10 mouse cellular contexts compared by ENCODE assay signal in genomic region chr13:111978675-111979020, GRCm38 (mm10).
A peak's percentile ranks its signal among the peaks of the same experiment; 100 is the strongest.
DNase-seq lines count a peak whose midpoint lies in the region; ATAC-seq and TF ChIP-seq lines count a peak whose summit lies in the region.
"Had no signal": no experiment of that assay in that cellular context is flagged by ENCODE, and none has a peak within 500 bp of the region (broad histone marks: within the 10 kb centered on the region; RNA-seq: fewer than 3 reads in every experiment).

No protein-coding gene starts in this region.

- no peaks in the 10 kb centered on the region for H3K36me3 ChIP-seq in forebrain, embryonic 10.5 days (replicated peaks)
- H3K36me3 ChIP-seq in forebrain, embryonic 11.5 days (ENCODE audit: control insufficient read depth, insufficient read depth, low read length), result no peaks in the 10 kb centered on the region
- H3K36me3 ChIP-seq in liver, postnatal 0 days (replicated peaks; ENCODE audit: insufficient read depth, low read length), result no peaks in the 10 kb centered on the region
- H3K36me3 ChIP-seq in liver, embryonic 12.5 days, result no peaks in the 10 kb centered on the region
- H3K36me3 ChIP-seq in embryonic facial prominence, embryonic 14.5 days (ENCODE audit: control insufficient read depth, insufficient read depth, low read length), result no peaks in the 10 kb centered on the region
- H3K36me3 ChIP-seq: neural tube, embryonic 12.5 days had no signal

- peaks cover 36% of the 10 kb centered on the region for H3K4me1 ChIP-seq in forebrain, embryonic 10.5 days
- H3K4me1 ChIP-seq in forebrain, embryonic 11.5 days (replicated peaks; ENCODE audit: control insufficient read depth, insufficient read depth, low read length), result peaks cover 13% of the 10 kb centered on the region
- peaks cover 19% of the 10 kb centered on the region for H3K4me1 ChIP-seq in liver, postnatal 0 days (ENCODE audit: insufficient read depth)
- H3K4me1 ChIP-seq in liver, embryonic 12.5 days, result peaks cover 22% of the 10 kb centered on the region
- H3K4me1 ChIP-seq in embryonic facial prominence, embryonic 14.5 days (ENCODE audit: control insufficient read depth, insufficient read depth, low read length), result peaks cover 26% of the 10 kb centered on the region

- no peak for TF ChIP-seq CTCF in liver, postnatal 0 days (IDR thresholded peaks at IDR 0.05; ENCODE audit: low read depth)

- H3K27ac ChIP-seq in forebrain, embryonic 10.5 days, result peak overlapping the region; percentile 67; the same call in 1 of the 2 replicates
- no peak overlapping the region for H3K27ac ChIP-seq in forebrain, embryonic 11.5 days (ENCODE audit: low read depth, low read length)
- H3K27ac ChIP-seq in liver, postnatal 0 days (ENCODE audit: low read depth), result peak overlapping the region; percentile 24; the same call in 1 of the 2 replicates
- H3K27ac ChIP-seq in liver, embryonic 12.5 days, result no peak overlapping the region
- peak overlapping the region; percentile 63 for H3K27ac ChIP-seq in embryonic facial prominence, embryonic 14.5 days (replicated peaks; ENCODE audit: low read depth, low read length)
- H3K27ac ChIP-seq: neural tube, embryonic 12.5 days had no signal

- ATAC-seq in forebrain, embryonic 11.5 days (replicated peaks; ENCODE audit: low FRiP score), result no peak
- no peak for ATAC-seq in liver, postnatal 0 days
- no peak for ATAC-seq in liver, embryonic 12.5 days
- peak; percentile 32 for ATAC-seq in embryonic facial prominence, embryonic 14.5 days (ENCODE audit: low read depth)
- no peak for ATAC-seq in erythroblast, adult 5-6 weeks (replicated peaks; ENCODE audit: low FRiP score, poor library complexity, severe bottlenecking)

- WGBS in forebrain, embryonic 10.5 days, result 84% methylated on average over 5 of the region's 5 CpGs
- 77% methylated on average over 5 of the region's 5 CpGs for WGBS in forebrain, embryonic 11.5 days
- WGBS in liver, postnatal 0 days (ENCODE audit: insufficient replicate concordance), result 87% methylated on average over 5 of the region's 5 CpGs
- 72% methylated on average over 5 of the region's 5 CpGs for WGBS in liver, embryonic 12.5 days (ENCODE audit: insufficient replicate concordance)
- 60% methylated on average over 5 of the region's 5 CpGs for WGBS in embryonic facial prominence, embryonic 14.5 days

- no peaks in the 10 kb centered on the region for H3K27me3 ChIP-seq in forebrain, embryonic 10.5 days (ENCODE audit: poor library complexity, severe bottlenecking)
- H3K27me3 ChIP-seq in forebrain, embryonic 11.5 days (ENCODE audit: control insufficient read depth, insufficient read depth, low read length), result no peaks in the 10 kb centered on the region
- no peaks in the 10 kb centered on the region for H3K27me3 ChIP-seq in liver, postnatal 0 days (ENCODE audit: insufficient read depth, low read length)
- peaks cover 12% of the 10 kb centered on the region; the same call in 1 of the 2 replicates for H3K27me3 ChIP-seq in liver, embryonic 12.5 days (replicated peaks)
- H3K27me3 ChIP-seq in embryonic facial prominence, embryonic 14.5 days (replicated peaks; ENCODE audit: control insufficient read depth, insufficient read depth, low read length), result no peaks in the 10 kb centered on the region
- H3K27me3 ChIP-seq: neural tube, embryonic 12.5 days had no signal

- no peak overlapping the region for H3K4me3 ChIP-seq in forebrain, embryonic 10.5 days
- H3K4me3 ChIP-seq in forebrain, embryonic 11.5 days (ENCODE audit: low read depth, low read length), result no peak overlapping the region
- H3K4me3 ChIP-seq in liver, postnatal 0 days (ENCODE audit: low read depth, low read length), result no peak overlapping the region
- H3K4me3 ChIP-seq in liver, embryonic 12.5 days, result no peak overlapping the region
- H3K4me3 ChIP-seq in embryonic facial prominence, embryonic 14.5 days (ENCODE audit: low read depth, low read length), result no peak overlapping the region
- H3K4me3 ChIP-seq: neural tube, embryonic 12.5 days had no signal

- no peak for DNase-seq in forebrain, embryonic 10.5 days (ENCODE audit: extremely low spot score, low spot score)
- no peak for DNase-seq in forebrain, embryonic 11.5 days (ENCODE audit: low spot score)
- DNase-seq in liver, postnatal 0 days, result no peak
- peak; percentile 56 for DNase-seq in embryonic facial prominence, embryonic 14.5 days (ENCODE audit: low spot score)
- peak; percentile 36 for DNase-seq in kidney, postnatal 10 days
- DNase-seq in T-cell, adult 2 months (ENCODE audit: low spot score), result no peak
- DNase-seq: layer of hippocampus, adult 9-11 months had no signal

- H3K9me3 ChIP-seq in forebrain, embryonic 10.5 days, result no peaks in the 10 kb centered on the region
- H3K9me3 ChIP-seq in forebrain, embryonic 11.5 days (ENCODE audit: control insufficient read depth, low read length), result no peaks in the 10 kb centered on the region
- H3K9me3 ChIP-seq in liver, postnatal 0 days (ENCODE audit: low read length), result no peaks in the 10 kb centered on the region
- H3K9me3 ChIP-seq in liver, embryonic 12.5 days (replicated peaks), result no peaks in the 10 kb centered on the region
- no peaks in the 10 kb centered on the region for H3K9me3 ChIP-seq in embryonic facial prominence, embryonic 14.5 days (ENCODE audit: control insufficient read depth, low read length)
- H3K9me3 ChIP-seq: neural tube, embryonic 12.5 days had no signal

- no peak for TF ChIP-seq EP300 in liver, postnatal 0 days (IDR thresholded peaks at IDR 0.05; ENCODE audit: low read depth)

- no peak overlapping the region for H3K4me2 ChIP-seq in forebrain, embryonic 11.5 days (ENCODE audit: low read depth, low read length, severe bottlenecking)
- H3K4me2 ChIP-seq in liver, postnatal 0 days (ENCODE audit: low read depth, low read length), result no peak overlapping the region
- no peak overlapping the region for H3K4me2 ChIP-seq in liver, embryonic 12.5 days
- H3K4me2 ChIP-seq in embryonic facial prominence, embryonic 14.5 days (ENCODE audit: low read depth, low read length), result peak overlapping the region; percentile 39; the same call in 1 of the 2 replicates
- H3K4me2 ChIP-seq: neural tube, embryonic 12.5 days had no signal

- H3K9ac ChIP-seq in forebrain, embryonic 11.5 days (ENCODE audit: low read length), result no peak overlapping the region
- no peak overlapping the region for H3K9ac ChIP-seq in liver, postnatal 0 days (replicated peaks)
- H3K9ac ChIP-seq in liver, embryonic 12.5 days, result no peak overlapping the region
- no peak overlapping the region for H3K9ac ChIP-seq in embryonic facial prominence, embryonic 14.5 days (ENCODE audit: low read depth, low read length)
- H3K9ac ChIP-seq: neural tube, embryonic 12.5 days had no signal

Comparison
In these comparisons a context has a peak if more than half of its experiments do, and no peak if none do; other contexts are left out.
1. H3K27ac ChIP-seq: peak in forebrain, embryonic 10.5 days (single experiment), liver, postnatal 0 days (single experiment) and embryonic facial prominence, embryonic 14.5 days (single experiment); none in forebrain, embryonic 11.5 days (single experiment) and liver, embryonic 12.5 days (single experiment).
2. DNase-seq: peak in embryonic facial prominence, embryonic 14.5 days (single experiment) and kidney, postnatal 10 days (single experiment); none in forebrain, embryonic 10.5 days (single experiment), forebrain, embryonic 11.5 days (single experiment), liver, postnatal 0 days (single experiment) and T-cell, adult 2 months (single experiment).